Mouse (Mus musculus) NIH3T3 (cell line): Measurements from ENCODE around the gene Nap1l3.

Source experiments
- DNase-seq: peaks from one replicate; pipeline ENCODE4 v3.0.0-alpha.2; 2012; ENCODE audit warnings: low read depth

The Nap1l3 gene

DNA sequence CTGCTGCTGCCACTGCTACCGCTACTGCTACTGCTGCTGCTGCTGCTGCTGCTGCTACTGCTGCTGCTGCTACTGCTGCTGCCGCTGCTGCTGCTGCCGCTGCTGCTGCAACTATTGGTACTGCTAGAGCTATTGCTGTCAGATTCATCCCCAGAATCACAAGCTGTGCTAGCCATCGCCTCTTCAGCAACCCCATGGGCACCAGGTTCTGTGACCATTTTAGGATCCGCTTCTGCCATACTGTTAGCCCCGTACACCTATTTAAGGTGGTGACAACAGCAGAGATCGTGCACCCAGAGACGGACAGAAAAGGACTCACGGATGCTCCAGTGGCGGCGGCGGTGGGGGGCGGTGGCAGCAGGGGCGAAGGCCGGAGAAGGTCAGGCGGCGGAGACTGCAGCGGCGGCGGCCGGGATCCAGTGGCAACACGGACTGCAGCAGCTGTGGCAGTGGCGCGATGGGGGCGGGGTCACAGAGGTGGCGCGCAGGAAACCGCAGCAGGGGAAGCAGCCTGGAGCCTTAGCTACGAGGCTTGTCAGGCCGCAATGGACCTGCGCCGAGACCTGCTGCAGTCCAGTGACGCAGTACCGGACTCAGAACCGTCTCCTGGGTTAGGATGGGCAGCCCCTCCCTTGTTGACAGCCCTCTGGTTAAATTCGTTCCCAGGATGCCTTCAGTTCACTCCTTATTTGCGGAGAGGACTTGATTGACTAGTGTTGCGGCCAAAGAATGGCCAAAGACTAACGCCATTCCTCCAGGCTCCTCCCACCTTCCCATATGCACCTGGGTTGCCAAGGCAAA, at the start of gene Nap1l3:
TSS of gene Nap1l3 (minus strand) at position 621 of the 801 bp plus-strand sequence.
- peak; percentile 25 for DNase-seq

DNA sequence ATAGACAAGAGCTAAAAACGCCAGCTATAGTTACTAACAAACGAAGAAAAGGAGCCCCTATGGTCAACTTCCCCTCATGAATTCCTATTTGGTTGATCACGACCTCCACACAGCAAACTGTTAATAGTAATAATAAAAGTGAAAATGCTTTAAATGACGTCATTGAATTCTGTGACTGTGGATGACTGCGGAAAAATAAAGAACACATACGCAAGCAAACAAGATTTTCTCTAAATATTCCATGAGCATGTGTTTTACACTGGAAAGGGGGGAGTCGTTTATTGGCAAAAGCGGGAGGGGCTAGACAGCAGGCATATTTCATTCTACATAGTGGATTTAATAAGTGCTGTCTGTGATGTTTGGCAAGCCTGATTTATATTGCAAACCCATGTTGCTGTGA, 451 bp upstream of the Nap1l3 start:
- no peak for DNase-seq
